Mouse (Mus musculus): Measurements from ENCODE around the gene Ubtd1. TPM values are rescaled to one million over a fixed set of nuclear protein-coding genes. Genes with fewer than 3 reads are reported as not detected.

The Ubtd1 gene
- total and polyA plus RNA-seq, 3 experiments: 3.4 to 5.8 (median 3.6) TPM

DNA sequence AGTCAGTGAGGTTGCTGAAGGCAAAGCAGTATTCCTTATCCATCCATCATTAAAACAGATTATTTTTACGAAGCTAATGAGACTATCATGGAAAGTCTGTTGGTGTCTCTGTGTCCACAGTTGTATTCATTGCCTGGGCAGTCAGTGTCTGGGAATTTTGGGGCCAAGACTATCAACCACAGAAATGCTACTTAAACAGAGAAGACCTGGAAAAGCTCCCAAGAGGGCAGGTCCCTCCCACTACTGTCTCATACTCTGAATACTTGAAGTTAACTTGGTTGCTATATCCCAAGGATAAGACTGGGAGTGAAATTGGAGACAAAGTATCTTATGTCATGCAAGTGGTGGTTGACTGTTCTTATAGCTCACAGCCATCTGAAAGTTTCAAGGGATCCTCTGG, 45.6 kb upstream of the Ubtd1 start:
- TF ChIP-seq NELFE (IDR thresholded peaks at IDR 0.05; ENCODE audit: low read depth, low read length) (no peak), MAX (IDR thresholded peaks at IDR 0.05; ENCODE audit: low read length) (no peak), USF1 (IDR thresholded peaks at IDR 0.05; ENCODE audit: low read depth, low read length) (no peak), ZC3H11A (IDR thresholded peaks at IDR 0.05; ENCODE audit: low read depth, low read length) (no peak), TCF12 (IDR thresholded peaks at IDR 0.05; ENCODE audit: low read depth, low read length) (no peak), CHD2 (IDR thresholded peaks at IDR 0.05; ENCODE audit: low read length) (no peak), JUND (conservative IDR thresholded peaks at IDR 0.05; ENCODE audit: low read depth, low read length) (no peak), ETS1 (conservative IDR thresholded peaks at IDR 0.05; ENCODE audit: low read depth, low read length) (no peak), MEF2A (IDR thresholded peaks at IDR 0.05; ENCODE audit: borderline replicate concordance, low read depth, low read length) (no peak), BHLHE40 (IDR thresholded peaks at IDR 0.05; ENCODE audit: low read depth, low read length) (no peak), ELF1 (IDR thresholded peaks at IDR 0.05; ENCODE audit: low read depth, low read length) (no peak)
- DNase-seq (ENCODE audit: extremely low read depth): no peak
- Histone ChIP-seq H3K4me3 (replicated peaks in 1 of 3; ENCODE audit: low read depth in 2 of 3, low read length in 2 of 3, poor library complexity in 1 of 3) (no peak overlapping the region), H3K79me2 (replicated peaks; ENCODE audit: control insufficient read depth, extremely low read depth, insufficient read depth, poor library complexity, severe bottlenecking) (peaks cover 46% of the 10 kb centered on the region), H3K9ac (ENCODE audit: insufficient read depth, low read depth) (no peak overlapping the region), H3K9me3 (replicated peaks; ENCODE audit: low read length) (no peaks in the 10 kb centered on the region), H3K36me3 (replicated peaks in 1 of 2; ENCODE audit: control insufficient read depth in 1 of 2, insufficient read depth in 1 of 2, low read length in 1 of 2) (peaks cover 29 to 58% of the 10 kb centered on the region in 2 experiments), H3K4me1 (ENCODE audit: control insufficient read depth in 1 of 2, insufficient read depth in 2 of 2) (peaks cover 5 to 30% of the 10 kb centered on the region in 2 experiments; a peak in 3 of 4 replicates), H3K27ac (ENCODE audit: insufficient read depth, low read depth) (no peak overlapping the region), H3K4me2 (ENCODE audit: insufficient read depth, low read depth, poor library complexity, severe bottlenecking) (no peak overlapping the region), H3K27me3 (replicated peaks) (no peaks in the 10 kb centered on the region)
- in situ Hi-C loops (cut with MboI; ENCODE audit: low pct_ligation_motif_present, low pct_unique_long_range_greater_than_20kb, low sequenced_read_pairs): no loop called here
- dilution Hi-C loops (cut with MboI; ENCODE audit: extremely low pct_ligation_motif_present, extremely low pct_unique_long_range_greater_than_20kb, low sequenced_read_pairs): no loop called here

DNA sequence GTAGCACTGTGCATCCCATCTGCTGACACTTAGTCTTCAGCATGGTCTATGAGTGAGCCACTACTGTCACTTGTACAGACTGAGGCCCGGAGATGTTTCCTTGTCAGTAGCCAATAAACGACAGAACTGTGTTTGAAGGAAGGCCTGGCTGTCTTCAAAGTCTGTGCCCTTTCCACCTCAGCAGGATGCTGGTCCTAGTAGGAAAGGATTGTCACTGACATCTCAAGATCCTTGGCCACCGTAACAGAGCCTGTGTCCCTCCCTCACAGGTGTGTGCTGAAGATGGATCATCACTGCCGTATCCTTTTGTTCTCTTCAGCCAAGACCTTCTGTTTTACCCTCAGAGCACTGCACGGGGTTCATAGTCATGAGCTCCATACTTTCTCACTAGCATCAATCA, 43.0 kb upstream of the Ubtd1 start:
- in situ Hi-C loops (cut with MboI; ENCODE audit: low pct_ligation_motif_present, low pct_unique_long_range_greater_than_20kb, low sequenced_read_pairs): no loop called here
- no peak for TF ChIP-seq ETS1 (conservative IDR thresholded peaks at IDR 0.05; ENCODE audit: low read depth, low read length)
- TF ChIP-seq HCFC1 (IDR thresholded peaks at IDR 0.05; ENCODE audit: low read depth, low read length): no peak
- TF ChIP-seq JUN (IDR thresholded peaks at IDR 0.05; ENCODE audit: insufficient read depth, low read depth, low read length): no peak
- TF ChIP-seq CTCF (conservative IDR thresholded peaks at IDR 0.05 in 1 of 2, IDR thresholded peaks at IDR 0.05 in 1 of 2; ENCODE audit: low read depth in 2 of 2, low read length in 2 of 2): no peak
- no peak for TF ChIP-seq TCF12 (IDR thresholded peaks at IDR 0.05; ENCODE audit: low read depth, low read length)
- TF ChIP-seq ELF1 (IDR thresholded peaks at IDR 0.05; ENCODE audit: low read depth, low read length): no peak
- TF ChIP-seq EP300 (IDR thresholded peaks at IDR 0.05; ENCODE audit: low read length): no peak
- TF ChIP-seq BHLHE40 (IDR thresholded peaks at IDR 0.05; ENCODE audit: low read depth, low read length): no peak
- no peak for TF ChIP-seq CHD2 (IDR thresholded peaks at IDR 0.05; ENCODE audit: low read length)
- no peak for TF ChIP-seq CHD1 (IDR thresholded peaks at IDR 0.05; ENCODE audit: low read depth, low read length)
- no peak for TF ChIP-seq ZMIZ1 (IDR thresholded peaks at IDR 0.05; ENCODE audit: low read depth, low read length)
- TF ChIP-seq KAT2A (IDR thresholded peaks at IDR 0.05; ENCODE audit: insufficient replicate concordance, low read length): no peak
- TF ChIP-seq USF2 (conservative IDR thresholded peaks at IDR 0.05; ENCODE audit: low read depth, low read length): no peak
- TF ChIP-seq SMC3 (IDR thresholded peaks at IDR 0.05; ENCODE audit: low read depth, low read length): no peak

More for the DNA sequence above, 43.0 kb upstream of the Ubtd1 start:
- Histone ChIP-seq H3K4me1 (ENCODE audit: control insufficient read depth in 1 of 2, insufficient read depth in 2 of 2) (peaks cover 0 to 16% of the 10 kb centered on the region in 2 experiments; a peak in 2 of 4 replicates), H3K27ac (ENCODE audit: insufficient read depth, low read depth) (no peak overlapping the region), H3K4me3 (replicated peaks in 1 of 3; ENCODE audit: low read depth in 2 of 3, low read length in 2 of 3, poor library complexity in 1 of 3) (no peak overlapping the region), H3K36me3 (replicated peaks in 1 of 2; ENCODE audit: control insufficient read depth in 1 of 2, insufficient read depth in 1 of 2, low read length in 1 of 2) (peaks cover 42 to 74% of the 10 kb centered on the region in 2 experiments), H3K9me3 (replicated peaks; ENCODE audit: low read length) (no peaks in the 10 kb centered on the region), H3K79me2 (replicated peaks; ENCODE audit: control insufficient read depth, extremely low read depth, insufficient read depth, poor library complexity, severe bottlenecking) (peaks cover 25% of the 10 kb centered on the region), H3K27me3 (replicated peaks) (no peaks in the 10 kb centered on the region), H3K9ac (ENCODE audit: insufficient read depth, low read depth) (no peak overlapping the region), H3K4me2 (ENCODE audit: insufficient read depth, low read depth, poor library complexity, severe bottlenecking) (no peak overlapping the region)
- dilution Hi-C loops (cut with MboI; ENCODE audit: extremely low pct_ligation_motif_present, extremely low pct_unique_long_range_greater_than_20kb, low sequenced_read_pairs): no loop called here
- no peak for DNase-seq (ENCODE audit: extremely low read depth)

Data from CH12.LX (cell line).